Mouse (Mus musculus) frontal cortex, adult (tissue): Measurements from ENCODE around the gene Isl2.
A peak's percentile ranks its signal among the peaks of the same experiment; 100 is the strongest.

Experiments used
- ATAC-seq: cut with Nextera tagmentation; 2 replicates; pipeline ENCODE4 v1.9.2; 2017; ENCODE audit warnings: mild to moderate bottlenecking, moderate library complexity, mixed read lengths; ENCODE audit not compliant: low TSS enrichment

Isl2 gene

GRCm38 (mm10) chr9:55538377-55538776 is at the start of gene Isl2:
Isl2 (plus strand) TSS chr9:55538672.
- ATAC-seq = no peak

GRCm38 (mm10) chr9:55507922-55508321 is 30.6 kb upstream of the Isl2 start:
- ATAC-seq = no peak

GRCm38 (mm10) chr9:55508701-55509100 is 29.8 kb upstream of the Isl2 start:
- ATAC-seq = no peak

GRCm38 (mm10) chr9:55509731-55510130 is 28.7 kb upstream of the Isl2 start:
- ATAC-seq = no peak

- ATAC-seq = no peak
Measured at GRCm38 (mm10) chr9:55510651-55511235, 27.7 kb upstream of the Isl2 start.

- peak; percentile 67 for ATAC-seq
Measured at GRCm38 (mm10) chr9:55511521-55511993, 26.9 kb upstream of the Isl2 start.

GRCm38 (mm10) chr9:55512027-55512543 is 26.4 kb upstream of the Isl2 start, which contains the start of gene Etfa:
Etfa (minus strand) TSS chr9:55512243.
- ATAC-seq = peak; percentile 100

GRCm38 (mm10) chr9:55525716-55526115 is 12.8 kb upstream of the Isl2 start:
- no peak for ATAC-seq

GRCm38 (mm10) chr9:55535907-55536306 is 2.6 kb upstream of the Isl2 start:
- ATAC-seq = peak; percentile 70; the same call in 1 of the 2 replicates

- no peak for ATAC-seq
Measured at GRCm38 (mm10) chr9:55539006-55539405, 534 bp downstream of the Isl2 start.

- ATAC-seq = no peak
Measured at GRCm38 (mm10) chr9:55539661-55540390, 1.4 kb downstream of the Isl2 start.

GRCm38 (mm10) chr9:55540391-55540770 is 1.9 kb downstream of the Isl2 start:
- no peak for ATAC-seq

GRCm38 (mm10) chr9:55540888-55541287 is 2.4 kb downstream of the Isl2 start:
- no peak for ATAC-seq

- ATAC-seq = no peak
Measured at GRCm38 (mm10) chr9:55541681-55542365, 3.4 kb downstream of the Isl2 start.

GRCm38 (mm10) chr9:55542366-55543325 is 4.2 kb downstream of the Isl2 start:
- ATAC-seq = no peak

GRCm38 (mm10) chr9:55543336-55543702 is 4.8 kb downstream of the Isl2 start:
- ATAC-seq = no peak

- no peak for ATAC-seq
Measured at GRCm38 (mm10) chr9:55543703-55544401, 5.4 kb downstream of the Isl2 start.

- no peak for ATAC-seq
Measured at GRCm38 (mm10) chr9:55544861-55545555, 6.5 kb downstream of the Isl2 start.

- ATAC-seq = no peak
Measured at GRCm38 (mm10) chr9:55545556-55546175, 7.2 kb downstream of the Isl2 start.
